Mouse (Mus musculus) embryo, embryonic 11.5 days (tissue): ENCODE data around the gene Gm5089.

ENCODE experiments used
- DNase-seq: peaks from one replicate; pipeline ENCODE4 v3.0.0-alpha.2; 2012; ENCODE audit warnings: low read depth, low spot score

The Gm5089 gene

GRCm38 (mm10) chr14:122450496-122451382 lies at the start of gene Gm5089:
Gene Gm5089, minus strand, starts transcription at chr14:122451115.
- no peak for DNase-seq

- no peak for DNase-seq
Measured at GRCm38 (mm10) chr14:122492015-122492414, 41.1 kb upstream of the Gm5089 start.

GRCm38 (mm10) chr14:122491521-122491920 lies 40.6 kb upstream of the Gm5089 start:
- no peak for DNase-seq

- DNase-seq, result no peak
Measured at GRCm38 (mm10) chr14:122490441-122491328, 39.8 kb upstream of the Gm5089 start, which contains the start of gene Gm10837. Gene Gm10837, plus strand, starts transcription at chr14:122490586.

- no peak for DNase-seq
Measured at GRCm38 (mm10) chr14:122489686-122490414, 38.9 kb upstream of the Gm5089 start.

GRCm38 (mm10) chr14:122489041-122489440 lies 38.1 kb upstream of the Gm5089 start:
- DNase-seq, result no peak

GRCm38 (mm10) chr14:122487366-122487765 lies 36.5 kb upstream of the Gm5089 start:
- DNase-seq, result no peak

GRCm38 (mm10) chr14:122486611-122487010 lies 35.7 kb upstream of the Gm5089 start:
- DNase-seq, result no peak

- DNase-seq, result no peak
Measured at GRCm38 (mm10) chr14:122485635-122486181, 34.8 kb upstream of the Gm5089 start.

- DNase-seq, result no peak
Measured at GRCm38 (mm10) chr14:122484844-122485551, 34.1 kb upstream of the Gm5089 start.

- DNase-seq, result no peak
Measured at GRCm38 (mm10) chr14:122484458-122484843, 33.5 kb upstream of the Gm5089 start.

- DNase-seq, result no peak
Measured at GRCm38 (mm10) chr14:122483556-122484421, 32.9 kb upstream of the Gm5089 start.

GRCm38 (mm10) chr14:122483024-122483385 lies 32.1 kb upstream of the Gm5089 start:
- DNase-seq, result no peak

GRCm38 (mm10) chr14:122482081-122483023 lies 31.4 kb upstream of the Gm5089 start:
- DNase-seq, result no peak

- DNase-seq, result no peak
Measured at GRCm38 (mm10) chr14:122481181-122481580, 30.3 kb upstream of the Gm5089 start.

- DNase-seq, result no peak
Measured at GRCm38 (mm10) chr14:122480355-122480754, 29.4 kb upstream of the Gm5089 start.

GRCm38 (mm10) chr14:122479461-122480109 lies 28.7 kb upstream of the Gm5089 start:
- DNase-seq, result no peak

- DNase-seq, result no peak
Measured at GRCm38 (mm10) chr14:122478574-122479011, 27.7 kb upstream of the Gm5089 start.
